Mouse (Mus musculus): ENCODE measurements at regions not wholly inside any gene's neighbourhood (a gene's known extent, or its start where the extent isn't known, plus 50 kb on each side); places are given as distances from the start of the nearest gene placed in this dataset.

DNA sequence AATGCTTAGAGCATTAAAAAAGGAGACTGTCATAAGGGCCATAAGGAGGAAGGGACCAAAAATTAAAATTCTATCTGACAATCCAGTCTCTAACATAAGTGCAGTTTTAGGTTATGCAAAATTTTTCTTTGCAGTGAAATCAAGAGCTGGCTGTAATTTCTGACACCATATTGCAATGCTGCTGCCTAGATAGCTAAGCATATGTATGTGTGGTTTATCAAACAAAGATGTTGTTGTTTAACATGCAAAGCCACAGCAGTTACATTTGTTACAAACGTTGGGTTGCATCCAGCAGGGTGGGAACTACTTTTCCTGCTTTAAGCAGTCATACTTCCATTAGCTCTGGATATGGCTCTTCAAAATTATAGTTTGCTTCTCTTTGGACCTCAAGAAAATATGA lies 288.5 kb downstream of the Psat1 start:
- ATAC-seq (ENCODE audit: poor library complexity, severe bottlenecking), result no peak

DNA sequence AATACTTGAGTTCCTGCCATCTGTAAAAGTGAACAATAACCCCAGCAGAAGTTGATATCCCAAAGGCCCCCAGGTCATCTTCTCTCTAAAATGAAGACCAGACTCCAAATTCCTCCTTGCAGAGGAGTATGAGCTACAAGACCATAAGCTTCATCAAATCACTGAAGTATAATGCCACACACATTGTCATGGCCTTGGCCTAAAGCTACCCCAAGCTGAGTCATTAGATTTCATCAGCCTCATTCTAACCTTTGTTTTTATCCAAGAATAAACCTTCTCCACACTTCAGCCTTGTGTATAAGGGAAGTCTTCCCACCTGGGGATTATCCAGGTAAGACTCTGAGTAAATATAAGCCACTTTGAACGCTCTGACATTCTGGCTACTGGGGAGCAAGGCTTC lies 289.3 kb downstream of the Psat1 start:
- ATAC-seq (ENCODE audit: poor library complexity, severe bottlenecking), result no peak

DNA sequence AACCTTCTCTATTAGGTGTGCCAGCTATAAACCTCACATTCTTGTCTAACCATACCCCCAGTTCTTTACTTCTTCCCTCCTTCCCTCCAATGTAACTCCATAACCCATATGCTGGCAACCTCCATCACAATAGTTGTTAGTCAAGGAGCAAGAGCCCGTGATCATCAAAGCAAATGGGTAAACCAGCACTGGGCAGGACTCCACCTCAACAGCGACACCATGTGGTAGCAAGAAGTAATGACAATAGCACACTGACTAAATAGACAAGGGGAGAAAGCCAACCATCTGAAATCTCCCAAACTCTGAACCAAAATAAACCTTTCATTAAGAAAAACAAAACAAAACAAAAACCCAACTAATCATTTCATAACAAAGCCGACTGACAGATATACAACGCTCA lies 297.8 kb downstream of the Psat1 start:
- ATAC-seq (ENCODE audit: poor library complexity, severe bottlenecking), result 0 out of 2 replicates have a peak, but pooled peaks have one; percentile 52

DNA sequence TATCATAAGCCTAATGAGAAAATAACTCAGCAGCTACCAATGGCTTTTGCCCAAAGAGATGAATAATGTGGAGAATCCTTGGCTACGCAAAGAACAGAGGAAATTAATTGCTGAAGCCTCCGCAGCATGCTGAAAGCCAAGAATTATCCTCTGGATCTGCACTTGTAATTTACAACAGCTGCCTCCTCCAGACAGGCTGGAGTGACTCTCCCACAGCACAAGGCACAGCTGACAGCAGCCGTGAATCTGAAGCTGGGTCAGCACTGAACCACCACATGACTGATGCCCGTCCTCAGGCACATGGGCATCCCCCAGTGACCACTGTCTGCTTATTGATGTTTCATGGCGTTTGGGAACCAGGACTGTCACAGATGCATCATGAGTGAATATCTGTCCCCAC lies 299.8 kb downstream of the Psat1 start:
- no peak for ATAC-seq (ENCODE audit: poor library complexity, severe bottlenecking)

DNA sequence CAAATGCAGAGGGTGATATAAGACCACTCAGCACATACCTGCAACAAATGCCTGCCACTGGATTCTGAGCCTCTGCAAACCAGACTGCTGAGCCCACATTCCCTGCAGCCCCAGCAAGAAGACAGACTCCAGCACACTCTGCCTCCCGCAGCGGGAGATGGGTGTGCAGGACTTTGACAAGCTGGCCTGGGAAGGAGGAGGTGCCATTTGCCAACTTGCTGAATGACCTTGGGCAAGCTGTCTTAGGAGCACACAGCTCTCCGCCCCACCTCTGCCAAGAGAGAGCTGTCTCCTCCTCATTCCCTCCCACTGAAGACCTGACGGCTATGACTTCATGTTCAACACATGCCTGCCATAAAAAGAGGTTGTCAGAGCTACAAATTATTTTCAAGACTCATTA lies 302.4 kb downstream of the Psat1 start:
- no peak for ATAC-seq (ENCODE audit: poor library complexity, severe bottlenecking)

DNA sequence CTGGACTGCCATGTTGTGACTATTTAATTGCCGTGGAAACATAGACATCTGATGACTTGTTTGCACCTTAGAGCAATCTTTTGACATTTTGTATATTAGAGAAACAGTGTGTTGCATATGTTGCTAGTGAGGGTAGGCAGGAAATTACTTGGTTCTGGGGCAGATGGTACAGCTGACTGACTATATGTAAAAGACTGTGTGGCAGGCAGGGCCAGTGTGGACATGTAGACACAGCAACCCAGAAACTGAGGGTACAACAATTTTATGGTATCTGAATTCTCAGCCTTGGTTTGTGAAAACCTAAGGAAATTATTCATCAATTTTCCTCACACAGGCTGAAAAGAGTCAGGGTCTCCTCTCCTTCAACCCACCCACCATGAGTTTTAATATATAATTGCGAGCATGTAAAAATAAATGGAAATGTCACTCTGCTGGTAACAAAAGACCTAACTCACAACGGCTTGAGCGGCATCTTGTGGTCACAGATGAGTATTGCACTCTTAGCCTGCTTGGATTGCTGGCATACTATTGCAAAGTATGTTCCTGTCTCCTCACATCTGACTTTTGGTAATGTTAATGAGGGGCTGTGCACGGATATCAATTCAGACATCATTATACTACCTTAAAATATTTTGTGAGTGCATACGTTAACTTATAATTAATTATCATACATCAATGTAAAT lies 329.8 kb downstream of the Psat1 start:
- ATAC-seq (ENCODE audit: poor library complexity, severe bottlenecking), result no peak

DNA sequence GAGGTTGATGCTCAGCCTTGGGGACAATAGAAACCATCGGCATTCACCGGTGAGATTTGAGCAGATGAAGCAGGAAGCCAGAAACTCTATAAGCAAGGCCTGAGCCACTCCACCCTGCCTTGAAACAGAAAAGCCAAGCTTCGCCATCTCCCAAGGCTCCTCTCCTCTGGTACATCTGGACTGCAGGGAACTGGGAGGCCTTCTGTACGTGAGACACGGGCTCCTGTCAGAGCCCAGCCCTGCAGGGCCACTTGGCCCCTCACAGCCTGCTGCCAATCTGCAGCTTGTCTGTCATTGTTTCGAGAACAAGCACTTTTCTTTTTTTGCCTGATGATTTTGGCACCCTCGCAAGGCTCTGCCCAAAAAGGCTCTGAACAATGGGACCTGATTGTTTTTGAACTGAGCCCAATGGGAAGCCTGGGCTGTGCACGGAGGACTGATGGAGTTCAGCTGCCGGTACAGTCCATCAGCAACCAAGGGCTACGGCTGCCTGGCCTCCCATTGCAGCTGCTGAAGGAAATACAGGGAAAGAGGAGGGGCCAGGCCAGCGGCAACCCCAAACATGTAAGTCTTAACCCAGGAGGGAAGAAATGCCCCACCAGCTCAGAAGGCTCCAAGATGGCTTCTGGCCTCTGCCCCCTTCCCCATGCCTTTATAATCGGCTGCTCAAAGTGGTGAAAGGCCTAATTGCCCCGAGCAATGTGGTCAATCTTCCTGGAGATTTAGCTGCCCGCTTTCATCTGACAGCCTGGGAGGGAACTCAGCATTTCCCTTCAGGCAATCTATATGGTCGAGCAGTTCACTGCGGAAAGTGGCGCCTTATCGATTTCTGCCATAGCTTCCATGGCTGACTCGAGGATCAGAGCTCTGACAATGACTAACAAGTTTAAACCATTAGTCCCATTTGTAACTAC lies 332.2 kb downstream of the Psat1 start:
- ATAC-seq (ENCODE audit: poor library complexity, severe bottlenecking), result no peak

DNA sequence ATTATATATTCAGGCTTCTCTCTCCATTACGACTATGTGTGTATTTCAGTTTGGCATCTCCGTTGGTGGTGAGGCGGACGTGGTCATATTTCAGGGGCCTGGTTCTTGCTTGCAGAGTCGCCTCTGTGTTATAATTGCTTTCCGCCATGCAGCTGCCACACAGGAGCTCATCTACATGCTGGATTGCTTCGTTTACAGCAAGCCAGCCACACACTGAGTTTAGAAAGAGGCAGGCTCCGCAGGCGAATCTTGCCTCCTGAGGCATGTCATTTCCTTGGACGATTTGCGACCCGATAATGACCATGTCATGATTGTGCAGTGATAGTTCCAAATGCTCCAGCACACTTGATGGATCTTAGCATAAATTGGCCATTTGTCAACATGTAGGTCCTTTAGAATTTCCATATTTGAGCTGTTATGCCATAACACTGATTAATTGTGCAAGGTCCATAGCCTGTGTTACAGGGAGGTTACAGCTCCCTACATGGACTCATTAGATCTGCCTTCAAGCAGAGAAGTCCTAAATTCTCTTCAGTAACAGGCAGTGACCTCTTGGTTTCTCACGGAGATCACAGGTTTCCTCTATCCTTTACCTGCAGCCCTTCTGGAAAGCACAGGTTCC lies 335.9 kb downstream of the Psat1 start:
- no peak for ATAC-seq (ENCODE audit: poor library complexity, severe bottlenecking)

DNA sequence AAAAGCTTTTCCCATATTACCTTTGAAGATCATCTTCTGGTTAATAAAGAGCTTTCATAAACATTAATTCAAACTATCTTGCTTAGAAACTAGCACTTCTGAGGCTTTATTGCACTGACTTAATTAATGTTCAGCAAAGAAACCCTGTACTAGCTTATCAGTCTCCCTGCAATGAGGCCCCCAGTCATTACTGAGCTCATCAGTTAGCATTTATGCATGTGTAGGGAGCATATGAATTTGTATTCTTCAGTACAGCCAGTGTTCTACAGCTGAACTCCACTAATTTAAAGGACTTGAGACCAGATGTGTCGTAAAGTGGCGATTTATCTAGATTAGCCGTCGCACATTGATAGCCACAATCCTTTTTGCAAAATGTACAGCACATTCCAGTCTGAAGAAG lies 340.7 kb downstream of the Psat1 start:
- no peak for ATAC-seq (ENCODE audit: poor library complexity, severe bottlenecking)

DNA sequence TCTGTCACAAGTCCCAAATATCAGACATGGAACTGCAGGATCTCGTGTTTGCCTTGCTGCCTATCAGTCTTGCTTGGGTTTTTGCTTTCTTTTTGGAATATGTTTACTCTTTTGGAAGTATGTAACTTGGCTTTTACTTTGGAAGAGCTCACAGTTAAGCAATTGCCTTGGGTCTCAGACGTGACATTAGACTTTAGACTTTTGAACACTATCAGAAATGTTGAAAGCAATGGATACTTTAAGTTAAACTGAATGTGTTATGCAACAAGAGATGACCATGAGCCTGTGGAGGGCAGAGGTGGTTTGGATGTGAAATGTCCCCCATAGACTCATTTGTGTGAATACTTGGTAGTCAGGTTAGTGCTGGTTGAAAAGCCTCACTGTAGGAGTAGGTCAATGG lies 354.3 kb downstream of the Psat1 start:
- no peak for ATAC-seq (ENCODE audit: poor library complexity, severe bottlenecking)

DNA sequence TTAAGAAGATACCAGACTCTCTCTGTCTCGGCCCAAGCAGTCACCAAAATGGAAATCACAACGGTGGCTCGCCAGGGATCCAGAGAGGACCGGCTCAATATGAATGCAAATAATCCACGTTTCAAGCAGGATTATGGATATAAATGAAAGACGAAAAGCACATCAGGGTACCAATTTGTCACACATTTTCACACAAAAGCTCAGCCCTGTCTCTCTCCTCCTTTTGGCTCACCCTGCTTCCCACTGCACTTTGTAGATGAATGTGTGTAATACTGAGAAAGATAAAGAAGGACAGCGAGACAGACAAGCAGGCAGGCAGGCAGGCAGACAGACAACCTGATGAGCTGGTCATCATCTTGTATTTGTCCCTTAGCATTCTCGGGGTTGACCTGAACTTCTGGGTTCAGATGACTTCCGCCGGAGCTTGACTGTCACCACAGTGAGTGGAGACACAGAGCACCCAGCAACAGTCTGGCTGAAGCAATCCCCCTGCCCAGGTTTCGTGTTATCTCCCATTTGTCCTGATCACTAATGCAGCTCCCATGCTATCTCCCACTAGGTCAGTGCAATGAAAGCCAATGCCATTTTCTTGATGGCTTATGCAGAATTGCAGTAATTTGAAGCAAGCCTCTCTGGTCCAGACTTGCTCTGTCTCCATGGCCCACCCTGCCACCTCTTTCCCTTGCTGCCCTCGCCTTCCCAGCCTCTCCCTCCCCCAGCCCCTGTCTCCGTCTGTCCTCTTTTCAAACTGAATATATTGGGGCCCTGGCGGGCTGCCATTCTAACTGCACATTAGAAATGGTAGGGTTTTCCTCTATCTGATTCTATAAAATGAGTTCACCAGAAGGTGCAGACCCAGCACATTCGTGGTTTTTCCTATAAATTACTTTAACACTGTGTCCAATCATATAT lies 363.1 kb downstream of the Psat1 start:
- no peak for ATAC-seq (ENCODE audit: poor library complexity, severe bottlenecking)

DNA sequence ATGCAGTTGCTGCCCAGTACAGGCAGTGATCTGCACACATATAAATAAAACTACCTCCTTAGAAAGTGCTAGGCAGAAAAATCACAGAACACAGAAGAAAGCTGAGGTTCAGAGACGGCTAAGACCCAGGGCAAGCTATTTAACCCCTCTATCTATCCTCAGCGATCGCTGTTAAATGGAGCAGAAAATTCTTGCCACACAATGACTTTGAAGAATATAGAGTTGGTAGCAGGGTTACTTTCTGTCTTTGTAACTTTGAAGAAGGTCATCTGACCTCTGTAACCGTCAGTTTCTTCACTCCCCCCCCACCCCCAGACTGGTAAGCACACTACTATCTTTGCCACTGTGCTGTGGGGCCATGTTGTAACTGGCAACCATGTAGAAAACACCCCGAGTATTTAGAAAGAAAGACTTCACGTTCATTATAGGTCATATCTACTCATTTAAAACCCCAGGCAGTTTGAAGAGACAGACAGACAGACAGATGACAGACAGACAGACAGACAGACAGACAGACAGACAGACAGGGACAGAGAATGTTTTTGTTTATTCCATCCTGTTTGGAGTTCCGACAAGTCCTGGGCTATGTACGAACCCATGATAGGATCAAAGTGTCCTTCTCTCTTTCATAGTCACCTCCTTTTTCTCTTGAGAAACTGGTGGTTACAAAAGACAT lies 363.9 kb downstream of the Psat1 start:
- ATAC-seq (ENCODE audit: poor library complexity, severe bottlenecking), result no peak

DNA sequence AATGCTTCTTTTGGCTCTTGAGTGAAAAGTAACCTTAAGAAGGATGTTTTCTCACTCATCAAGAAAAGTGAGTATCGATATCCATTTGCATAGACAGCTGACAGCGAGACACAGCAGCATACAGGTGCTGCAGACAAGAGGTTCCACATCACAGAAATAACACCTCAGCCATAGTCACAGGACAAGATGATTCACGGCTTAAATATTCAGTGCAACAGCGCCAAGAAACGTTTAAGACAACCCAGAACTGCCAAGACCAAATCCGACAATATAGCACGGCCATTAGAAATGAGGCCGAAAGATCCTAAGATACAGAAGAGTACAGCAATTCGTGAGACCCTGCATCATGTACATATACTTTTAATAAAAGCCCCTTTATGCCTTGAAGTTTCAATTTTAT lies 375.9 kb downstream of the Psat1 start:
- ATAC-seq (ENCODE audit: poor library complexity, severe bottlenecking), result no peak

DNA sequence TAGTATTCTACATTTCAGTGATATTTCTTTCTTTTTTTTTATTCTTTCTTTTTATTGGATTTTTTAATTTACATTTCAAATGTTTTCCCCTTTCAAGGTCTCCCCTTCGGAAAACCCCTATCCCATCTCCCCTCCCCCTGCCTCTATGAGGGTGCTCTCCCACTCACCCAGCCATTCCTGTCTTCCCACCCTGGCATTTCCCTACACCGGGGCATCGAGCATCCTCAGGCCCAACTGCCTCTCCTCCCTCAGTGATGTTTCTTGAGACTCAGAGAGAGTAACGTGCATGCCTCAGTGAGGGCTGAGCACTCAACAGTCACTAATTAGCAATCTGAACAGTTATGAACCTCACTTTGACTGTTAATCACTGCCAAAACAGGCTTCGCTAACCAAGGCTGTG lies 385.6 kb downstream of the Psat1 start:
- no peak for ATAC-seq (ENCODE audit: poor library complexity, severe bottlenecking)

DNA sequence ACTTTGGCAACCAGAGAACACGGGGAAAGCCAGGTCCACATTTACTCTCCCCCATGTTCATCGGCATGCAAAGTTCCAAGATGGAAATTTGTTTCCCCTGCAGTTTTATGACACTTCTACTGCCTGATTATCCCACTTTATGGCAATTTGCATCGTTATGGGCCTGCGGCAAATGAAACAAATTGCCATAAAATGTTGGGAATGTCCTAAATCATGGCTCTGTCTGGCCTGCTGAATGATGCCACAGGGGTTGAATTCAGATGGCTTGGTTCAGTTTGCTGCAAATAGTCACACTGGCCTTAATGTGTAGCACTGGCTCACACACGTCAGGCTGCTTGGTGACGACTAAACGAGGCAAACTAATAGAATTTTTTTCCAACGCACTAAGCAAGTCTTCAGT lies 393.2 kb downstream of the Psat1 start:
- no peak for ATAC-seq (ENCODE audit: poor library complexity, severe bottlenecking)

DNA sequence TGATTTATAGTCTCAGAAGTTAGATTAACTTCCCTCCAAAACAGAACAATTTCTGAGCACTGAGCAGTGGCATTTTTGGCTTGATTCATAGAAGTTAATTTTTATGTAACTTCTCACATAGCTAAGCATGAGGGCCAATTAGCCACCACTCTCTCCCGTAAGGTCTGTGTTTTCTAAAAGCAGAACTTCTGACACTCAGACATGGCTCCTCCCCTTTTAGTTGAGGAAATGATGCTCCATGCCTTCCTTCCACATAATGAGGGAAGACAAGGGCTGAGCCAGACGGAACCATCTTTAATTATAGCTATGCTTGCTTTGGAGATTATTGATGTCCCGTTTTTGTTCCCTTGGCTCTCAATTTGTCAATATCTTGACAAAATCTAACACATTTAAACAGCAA lies 429.3 kb downstream of the Psat1 start:
- no peak for ATAC-seq (ENCODE audit: poor library complexity, severe bottlenecking)

DNA sequence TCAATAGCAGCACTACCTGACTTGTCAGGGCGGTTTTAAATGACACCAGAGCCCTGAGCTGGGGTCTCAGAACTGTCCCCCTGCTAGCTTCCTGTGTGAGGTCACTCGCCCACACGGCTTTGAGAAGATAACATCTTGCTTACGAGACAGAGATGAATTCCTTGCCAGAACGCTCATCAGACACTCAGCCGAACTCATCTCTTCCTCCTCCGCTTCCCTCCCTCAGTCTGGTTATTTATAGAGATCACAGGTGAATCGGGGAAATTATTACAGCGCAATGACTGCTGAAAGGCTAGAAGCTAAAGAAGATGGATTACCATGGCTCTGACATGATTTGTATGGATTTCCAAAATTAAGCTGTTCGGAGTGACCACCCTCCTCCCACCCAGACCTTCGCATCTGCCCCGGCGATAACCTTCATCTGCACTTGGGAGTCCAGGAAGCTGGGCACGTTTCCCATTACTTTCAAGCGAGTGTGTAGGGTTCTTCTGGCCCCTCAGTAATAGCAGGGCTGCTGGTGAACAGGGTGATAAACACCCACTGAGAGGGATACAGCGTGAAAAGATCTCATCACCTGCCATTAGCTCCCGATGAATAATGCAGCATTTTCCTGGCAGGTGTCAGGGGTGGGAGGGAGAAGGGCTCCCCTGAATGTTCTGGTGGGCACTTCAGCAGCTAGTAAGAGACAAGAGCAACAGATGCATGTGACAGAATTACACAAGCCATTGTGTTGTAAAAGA lies 430.4 kb downstream of the Psat1 start:
- ATAC-seq (ENCODE audit: poor library complexity, severe bottlenecking), result no peak

DNA sequence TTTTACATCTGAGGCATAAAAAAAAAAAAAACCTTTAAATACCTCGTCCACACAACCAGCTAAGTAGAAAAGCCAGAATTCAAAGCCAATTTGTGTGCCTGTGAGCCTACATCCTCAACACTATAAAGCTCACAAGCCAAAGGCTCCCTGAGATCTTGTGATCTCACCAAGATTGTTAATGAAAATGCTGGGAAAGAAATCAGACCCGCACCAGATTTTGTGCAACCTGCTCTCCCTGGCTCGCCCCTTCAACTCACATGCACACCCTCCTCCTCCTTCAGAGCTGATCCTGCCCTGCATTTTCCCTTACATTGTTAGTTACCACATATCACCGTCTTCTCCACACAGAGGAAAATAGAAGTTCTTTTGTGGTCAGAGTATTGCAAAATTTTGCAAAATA lies 433.9 kb downstream of the Psat1 start:
- ATAC-seq (ENCODE audit: poor library complexity, severe bottlenecking), result no peak

DNA sequence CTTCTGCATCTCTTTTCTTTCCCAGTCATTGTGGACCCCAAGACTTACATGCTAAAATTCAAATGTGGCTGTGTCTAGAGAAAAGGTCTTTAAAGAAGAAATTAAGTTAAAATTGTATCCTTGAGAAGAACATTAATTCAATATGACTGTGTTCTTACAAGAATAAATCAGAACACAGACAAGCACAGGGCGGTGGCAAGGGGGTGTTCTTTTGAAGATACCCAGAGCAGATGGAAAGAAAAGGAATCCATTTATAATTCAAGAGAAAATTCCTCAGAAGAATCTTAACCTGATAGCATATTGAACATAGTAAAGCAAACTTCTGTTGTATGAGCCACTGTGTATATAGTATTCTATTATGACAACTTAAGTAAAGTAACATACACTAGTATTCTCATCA lies 436.7 kb downstream of the Psat1 start:
- ATAC-seq (ENCODE audit: poor library complexity, severe bottlenecking), result no peak

DNA sequence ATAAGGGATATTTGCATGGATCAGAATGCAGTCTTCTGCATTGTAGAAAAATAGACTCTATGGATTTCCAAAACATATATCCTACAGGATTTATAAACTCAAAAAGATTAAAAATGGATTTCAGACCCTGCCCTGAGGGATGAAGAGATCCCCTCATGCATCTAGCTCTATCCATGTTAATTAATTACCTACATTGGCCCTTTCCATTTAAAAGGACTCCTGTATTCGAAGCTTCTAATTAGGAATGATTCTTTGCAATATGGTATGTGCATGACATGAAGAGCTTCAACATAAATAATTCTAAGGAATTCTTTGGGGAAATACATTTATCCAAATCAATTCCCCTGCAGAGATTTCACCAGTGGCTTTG lies 444.2 kb downstream of the Psat1 start:
- no peak for ATAC-seq (ENCODE audit: poor library complexity, severe bottlenecking)
